Mouse (Mus musculus) gastrocnemius, adult 8-10 months (tissue): Measurements from ENCODE around the gene Stmn3. TPM values are rescaled to one million over a fixed set of nuclear protein-coding genes. Genes with fewer than 3 reads are reported as not detected.

Experiments
- DNase-seq, 2 experiments: peaks; one replicate each; pipeline ENCODE4 v3.0.0; 2022; ENCODE audit warnings: low spot score in 2 of 2
- total RNA-seq, 4 experiments: library from RNA; stranded (reverse); gene quantifications; 2 replicates each; pipeline ENCODE4 v1.2.4; 2022

The Stmn3 gene
- total RNA-seq, 4 experiments from 2014 or later, result not detected

- no peak for DNase-seq
Observed at GRCm38 (mm10) chr2:181286629-181287337, 27.5 kb downstream of the Stmn3 start.

- no peak for DNase-seq
Observed at GRCm38 (mm10) chr2:181279968-181280367, 34.3 kb downstream of the Stmn3 start.

- no peak for DNase-seq
Observed at GRCm38 (mm10) chr2:181277866-181278265, 36.4 kb downstream of the Stmn3 start.

- no peak for DNase-seq
Observed at GRCm38 (mm10) chr2:181276766-181277165, 37.5 kb downstream of the Stmn3 start.

GRCm38 (mm10) chr2:181274639-181275038 is 39.7 kb downstream of the Stmn3 start:
- no peak for DNase-seq

- no peak for DNase-seq
Observed at GRCm38 (mm10) chr2:181273829-181274228, 40.5 kb downstream of the Stmn3 start.

- DNase-seq, result no peak
Observed at GRCm38 (mm10) chr2:181272092-181272491, 42.2 kb downstream of the Stmn3 start.

GRCm38 (mm10) chr2:181266839-181267238 is 47.5 kb downstream of the Stmn3 start:
- DNase-seq, result no peak

Other genes with a start within 250 kb of the Stmn3 start
- under 1 TPM in 2 of 4 experiments, not detected in 2; 0.15 to 0.19 TPM for gene Kcnq2, start 179.2 kb downstream of the Stmn3 start, total RNA-seq
- gene Eef1a2, start 157.5 kb downstream of the Stmn3 start, total RNA-seq, result 1,000 to 10,000 TPM; 1,913 to 2,067 (median 2,007) TPM
- 10 to 100 TPM; 38.4 to 43.8 (median 40.1) TPM for gene Ppdpf, start 127.3 kb downstream of the Stmn3 start, total RNA-seq
- gene Ptk6, start 111.7 kb downstream of the Stmn3 start, total RNA-seq, result not detected
- gene Srms, start 101.3 kb downstream of the Stmn3 start, total RNA-seq, result under 1 TPM in 2 of 4 experiments, not detected in 2; 0.22 to 0.24 TPM
- not detected for gene Fndc11, start 94.5 kb downstream of the Stmn3 start, total RNA-seq
- gene Helz2, start 72.5 kb downstream of the Stmn3 start, total RNA-seq, result 1 to 10 TPM; 1.4 to 1.8 (median 1.6) TPM
- 1 to 10 TPM; 6.8 to 9.8 (median 7.9) TPM for gene Gmeb2, start 26.5 kb downstream of the Stmn3 start, total RNA-seq
- 10 to 100 TPM in 1 of 4 experiments, 1 to 10 TPM in 3; 8.4 to 12.9 (median 9.0) TPM for gene Rtel1, start 5.2 kb upstream of the Stmn3 start, total RNA-seq
- 10 to 100 TPM in 2 of 4 experiments, 1 to 10 TPM in 2; 9.3 to 11.2 (median 10.3) TPM for gene Zgpat, start 50.4 kb upstream of the Stmn3 start, total RNA-seq
- 10 to 100 TPM; 20.9 to 25.1 (median 23.8) TPM for gene Arfrp1, start 50.9 kb upstream of the Stmn3 start, total RNA-seq
- gene Lime1, start 65.6 kb upstream of the Stmn3 start, total RNA-seq, result 1 to 10 TPM; 2.2 to 4.0 (median 3.0) TPM
- 1 to 10 TPM; 3.3 to 5.3 (median 4.1) TPM for gene Zbtb46, start 144.9 kb upstream of the Stmn3 start, total RNA-seq
- not detected for gene Abhd16b, start 178.7 kb upstream of the Stmn3 start, total RNA-seq
- gene Tpd52l2, start 182.6 kb upstream of the Stmn3 start, total RNA-seq, result 10 to 100 TPM; 43.7 to 49.1 (median 45.8) TPM
- gene Dnajc5, start 206.0 kb upstream of the Stmn3 start, total RNA-seq, result 10 to 100 TPM; 43.4 to 50.3 (median 44.1) TPM